Mouse (Mus musculus) heart, embryonic 10.5 days (tissue): ENCODE data around the gene Mmp15. TPM values are rescaled to one million over a fixed set of nuclear protein-coding genes. Genes with fewer than 3 reads are reported as not detected.

ENCODE experiments used
- polyA plus RNA-seq: library from polyadenylated mRNA; unstranded; fragments of >200 nt; fragmentation: Nextera tagmentation; extraction: Ambion mirVana; gene quantifications from 2 replicates; pipeline ENCODE4 v1.2.1, GENCODE M21; 2016

Gene Mmp15
- polyA plus RNA-seq, 1 experiment from 2014 or later: 30.9 TPM

Other genes with a start within 250 kb of the Mmp15 start
- 13.9 and 15.3 TPM in 2 replicates for gene Kifc3, start 149.5 kb upstream of the Mmp15 start, polyA plus RNA-seq
- 0.17 TPM in 1 of 2 replicates, not detected in the other for gene Cngb1, start 45.7 kb upstream of the Mmp15 start, polyA plus RNA-seq
- gene Tepp, start 41.7 kb upstream of the Mmp15 start, polyA plus RNA-seq: not detected in 2 replicates
- gene Zfp319, start 20.3 kb upstream of the Mmp15 start, polyA plus RNA-seq: 7.5 TPM in 2 replicates
- 31.5 and 33.0 TPM in 2 replicates for gene Usb1, start 20.0 kb upstream of the Mmp15 start, polyA plus RNA-seq
- gene Cfap20, start 82.6 kb downstream of the Mmp15 start, polyA plus RNA-seq: 126 and 129 TPM in 2 replicates
- gene Csnk2a2, start 137.8 kb downstream of the Mmp15 start, polyA plus RNA-seq: 7.4 and 11.5 TPM in 2 replicates
- 1.4 and 2.2 TPM in 2 replicates for gene Ccdc113, start 181.8 kb downstream of the Mmp15 start, polyA plus RNA-seq
- not detected in 2 replicates for gene Prss54, start 224.1 kb downstream of the Mmp15 start, polyA plus RNA-seq